Mouse (Mus musculus) embryonic facial prominence, embryonic 13.5 days (tissue): ENCODE results near the gene Gpsm1. TPM values are rescaled to one million over a fixed set of nuclear protein-coding genes. Genes with fewer than 3 reads are reported as not detected.
A peak's percentile ranks its signal among the peaks of the same experiment; 100 is the strongest.

Experiments used
- ATAC-seq: fragments of 200-750 bp; cut with Nextera tagmentation; 2 replicates; pipeline ENCODE4 v1.8.0; 2017; ENCODE audit warnings: low read depth; ENCODE audit not compliant: insufficient number of reproducible peaks, insufficient read depth, low FRiP score, low TSS enrichment
- H3K27ac ChIP-seq: fragments of 300-500 bp; sonication (generic); 2 replicates; pipeline ENCODE4 v1.5.1; 2015; ENCODE audit warnings: moderate library complexity, mild to moderate bottlenecking, inconsistent platforms
- H3K27me3 ChIP-seq: fragments of 300-500 bp; sonication (generic); 2 replicates; pipeline ENCODE4 v1.6.1; 2015; ENCODE audit warnings: mild to moderate bottlenecking, inconsistent platforms
- H3K36me3 ChIP-seq: fragments of 300-500 bp; sonication (generic); 2 replicates; pipeline ENCODE4 v1.6.1; 2015; ENCODE audit warnings: mild to moderate bottlenecking, inconsistent platforms
- H3K4me1 ChIP-seq: fragments of 300-500 bp; sonication (generic); 2 replicates; pipeline ENCODE4 v1.6.1; 2015; ENCODE audit warnings: inconsistent platforms
- H3K4me2 ChIP-seq: fragments of 300-500 bp; sonication (generic); 2 replicates; pipeline ENCODE4 v1.6.1; 2015; ENCODE audit warnings: moderate library complexity, mild to moderate bottlenecking, inconsistent platforms
- H3K4me3 ChIP-seq: fragments of 300-500 bp; sonication (generic); 2 replicates; pipeline ENCODE4 v1.5.1; 2015; ENCODE audit warnings: mild to moderate bottlenecking, inconsistent platforms
- H3K9ac ChIP-seq: fragments of 300-500 bp; sonication (generic); 2 replicates; pipeline ENCODE4 v1.6.1; 2015; ENCODE audit warnings: mild to moderate bottlenecking, inconsistent platforms
- H3K9me3 ChIP-seq: fragments of 300-500 bp; sonication (generic); 2 replicates; pipeline ENCODE4 v1.6.1; 2016; ENCODE audit warnings: inconsistent platforms
- WGBS: fragments of 180-500 bp; shearing (Covaris S2); methylation state at CpG from one replicate; pipeline ENCODE4 v1.1.7; 2015; ENCODE audit warnings: mixed read lengths; 5-methylcytosine and 5-hydroxymethylcytosine counted together
- polyA plus RNA-seq: library from polyadenylated mRNA; unstranded; fragments of >200 nt; fragmentation: Nextera tagmentation; extraction: Ambion mirVana; gene quantifications from 2 replicates; pipeline ENCODE4 v1.2.1, GENCODE M21; 2015

Gene Gpsm1
- polyA plus RNA-seq, 1 experiment from 2014 or later = 57.0 TPM

DNA sequence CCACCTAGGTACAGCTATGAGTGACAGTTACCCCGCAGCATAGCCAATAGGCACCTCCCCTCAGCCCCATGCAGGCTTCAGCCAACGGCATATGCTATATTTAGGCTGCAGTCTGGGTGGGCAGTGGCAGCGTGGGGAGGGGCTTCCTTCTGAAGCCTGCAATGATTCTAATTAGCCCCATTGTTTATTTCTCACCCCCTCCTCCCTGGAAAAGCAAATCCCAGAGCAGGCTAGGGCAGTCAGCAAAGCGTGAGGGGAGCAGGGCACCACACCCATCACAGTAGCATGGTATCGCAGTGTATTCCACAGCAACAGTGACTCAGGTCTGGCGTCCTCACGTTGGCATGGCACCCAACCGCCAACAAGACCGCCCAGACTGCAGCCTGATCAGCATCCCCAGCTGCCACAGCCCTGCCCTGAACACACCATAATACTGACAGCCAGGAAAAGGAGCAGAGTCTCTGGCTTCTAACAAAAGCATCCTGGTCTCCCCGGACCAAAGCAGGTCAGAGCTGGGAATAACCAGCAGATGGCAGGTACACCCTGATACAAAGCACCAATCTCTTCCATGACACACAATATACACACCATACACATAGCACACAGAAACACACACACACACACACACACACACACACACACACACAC lies 17.0 kb upstream of the Gpsm1 start:
- H3K36me3 ChIP-seq = no peaks in the 10 kb centered on the region
- peak; percentile 74 for ATAC-seq
- H3K4me2 ChIP-seq = peak overlapping the region; percentile 35
- peak overlapping the region; percentile 7; the same call in 1 of the 2 replicates for H3K4me3 ChIP-seq
- no peak overlapping the region for H3K27ac ChIP-seq
- peaks cover 40% of the 10 kb centered on the region for H3K4me1 ChIP-seq
- peak overlapping the region; percentile 46; the same call in 1 of the 2 replicates for H3K9ac ChIP-seq
- WGBS = 4% methylated on average over 10 of the region's 10 CpGs
- peaks cover 15% of the 10 kb centered on the region for H3K27me3 ChIP-seq
- no peaks in the 10 kb centered on the region for H3K9me3 ChIP-seq

DNA sequence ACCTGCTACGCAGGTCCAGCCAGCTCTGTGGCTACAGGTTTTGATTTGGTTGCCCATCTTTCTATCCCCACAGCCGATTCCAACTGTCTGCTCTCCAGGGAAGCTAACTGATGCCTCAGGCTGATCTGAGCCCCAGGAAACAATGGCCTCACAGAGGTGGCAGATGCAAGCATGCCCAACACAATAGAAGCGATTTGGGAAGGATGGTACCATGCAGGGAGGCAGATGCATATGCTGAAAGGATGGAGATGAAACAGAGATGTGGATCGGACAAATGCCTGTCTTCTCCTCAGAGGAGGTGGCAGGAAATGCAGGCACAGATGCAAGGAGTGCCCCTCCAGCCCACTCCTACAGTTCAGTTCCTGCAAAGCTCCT lies 16.5 kb upstream of the Gpsm1 start:
- Histone ChIP-seq H3K4me3 (peak overlapping the region; percentile 7; the same call in 1 of the 2 replicates), H3K9me3 (0 out of 2 replicates have a peak, but pooled peaks cover under 1% of the 10 kb centered on the region), H3K27ac (no peak overlapping the region), H3K27me3 (peaks cover 15% of the 10 kb centered on the region), H3K9ac (peak overlapping the region; percentile 46; the same call in 1 of the 2 replicates), H3K4me2 (peak overlapping the region; percentile 35), H3K36me3 (no peaks in the 10 kb centered on the region), H3K4me1 (peaks cover 40% of the 10 kb centered on the region)
- 6% methylated on average over 4 of the region's 4 CpGs for WGBS
- ATAC-seq = no peak

DNA sequence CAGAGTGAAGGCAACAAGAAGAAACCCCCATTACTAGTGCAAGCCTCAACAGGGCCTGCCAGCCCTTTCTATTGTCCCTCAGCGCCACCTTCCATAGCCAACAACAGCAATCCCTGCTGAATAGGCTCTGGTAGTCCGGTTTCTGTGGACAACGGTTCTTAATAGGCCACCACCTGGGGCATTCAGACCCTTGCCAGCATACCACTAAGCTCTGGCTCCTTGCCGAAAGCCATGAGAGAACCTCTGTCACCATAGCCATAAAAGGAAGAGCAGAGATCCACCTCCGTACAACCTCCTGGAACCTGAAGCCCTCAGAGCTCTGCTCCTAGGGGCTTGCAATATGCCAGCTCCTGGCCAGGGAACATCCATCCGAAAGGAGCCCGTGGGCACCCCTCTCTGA lies 16.0 kb upstream of the Gpsm1 start:
- H3K27ac ChIP-seq = no peak overlapping the region
- WGBS = 37% methylated on average over 7 of the region's 7 CpGs
- 0 out of 2 replicates have a peak overlapping the region, but pooled peaks have one; percentile 9 for H3K4me3 ChIP-seq
- peaks cover 15% of the 10 kb centered on the region for H3K27me3 ChIP-seq
- H3K4me2 ChIP-seq = 0 out of 2 replicates have a peak overlapping the region, but pooled peaks have one; percentile 3
- peaks cover 5% of the 10 kb centered on the region; the same call in 1 of the 2 replicates for H3K9me3 ChIP-seq
- ATAC-seq = no peak
- H3K36me3 ChIP-seq = no peaks in the 10 kb centered on the region
- H3K4me1 ChIP-seq = peaks cover 40% of the 10 kb centered on the region
- peak overlapping the region; percentile 46 for H3K9ac ChIP-seq

DNA sequence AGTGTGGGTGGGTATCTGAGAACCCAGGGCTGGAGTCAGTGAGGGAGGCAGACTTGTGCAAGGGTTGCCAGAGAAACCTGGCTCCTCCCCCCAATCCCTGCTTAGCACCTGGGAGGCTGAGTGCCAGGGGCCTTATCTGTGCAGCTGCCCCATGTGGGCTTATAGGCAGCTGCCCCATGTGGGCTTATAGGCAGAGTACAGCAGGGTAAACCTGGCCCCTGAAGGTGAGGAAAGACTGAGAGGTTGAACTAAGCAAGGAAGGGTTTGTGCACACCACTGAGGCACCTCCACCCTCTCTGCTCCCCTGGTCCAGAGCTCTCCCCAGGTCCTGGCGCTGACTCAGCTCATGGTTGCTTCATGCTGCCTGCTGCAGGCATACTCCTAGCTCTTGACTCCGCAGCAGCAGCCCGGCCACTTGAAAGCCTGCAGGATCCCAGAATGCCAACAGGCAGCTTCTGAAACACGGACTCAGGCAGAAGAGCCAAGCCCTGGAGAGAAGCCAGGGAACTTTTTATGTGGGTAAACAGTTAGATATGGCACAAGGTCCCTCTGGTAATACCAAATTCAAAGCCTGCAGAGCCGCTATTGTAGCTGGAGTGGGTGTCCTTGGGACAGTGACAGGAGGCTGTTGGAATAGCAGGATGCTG lies 15.0 kb upstream of the Gpsm1 start:
- H3K4me3 ChIP-seq = no peak overlapping the region
- 45% methylated on average over 5 of the region's 5 CpGs for WGBS
- H3K4me1 ChIP-seq = peaks cover 40% of the 10 kb centered on the region
- H3K9ac ChIP-seq = no peak overlapping the region
- H3K9me3 ChIP-seq = peaks cover 6% of the 10 kb centered on the region; the same call in 1 of the 2 replicates
- no peak overlapping the region for H3K4me2 ChIP-seq
- peaks cover 15% of the 10 kb centered on the region for H3K27me3 ChIP-seq
- 0 out of 2 replicates have a peak overlapping the region, but pooled peaks have one; percentile 11 for H3K27ac ChIP-seq
- ATAC-seq = no peak
- H3K36me3 ChIP-seq = no peaks in the 10 kb centered on the region

DNA sequence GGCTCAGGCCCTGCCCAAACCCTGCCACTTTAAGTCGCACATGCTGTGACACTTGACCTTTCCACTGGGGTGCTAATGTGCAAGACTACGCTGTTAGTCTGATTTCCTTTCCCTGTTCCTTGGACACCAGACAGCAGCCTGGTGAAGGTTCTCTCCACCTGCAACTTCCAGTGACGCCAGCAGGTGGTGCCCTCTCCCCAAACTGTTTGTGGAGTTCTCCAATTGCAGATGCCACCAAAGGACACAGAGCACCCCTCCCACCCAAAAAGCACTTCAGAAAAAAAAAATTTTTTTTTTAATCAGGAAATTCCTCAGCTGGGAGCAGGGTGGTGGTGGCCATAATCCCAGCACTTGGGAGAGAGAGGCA lies 14.5 kb upstream of the Gpsm1 start:
- H3K9ac ChIP-seq = no peak overlapping the region

DNA sequence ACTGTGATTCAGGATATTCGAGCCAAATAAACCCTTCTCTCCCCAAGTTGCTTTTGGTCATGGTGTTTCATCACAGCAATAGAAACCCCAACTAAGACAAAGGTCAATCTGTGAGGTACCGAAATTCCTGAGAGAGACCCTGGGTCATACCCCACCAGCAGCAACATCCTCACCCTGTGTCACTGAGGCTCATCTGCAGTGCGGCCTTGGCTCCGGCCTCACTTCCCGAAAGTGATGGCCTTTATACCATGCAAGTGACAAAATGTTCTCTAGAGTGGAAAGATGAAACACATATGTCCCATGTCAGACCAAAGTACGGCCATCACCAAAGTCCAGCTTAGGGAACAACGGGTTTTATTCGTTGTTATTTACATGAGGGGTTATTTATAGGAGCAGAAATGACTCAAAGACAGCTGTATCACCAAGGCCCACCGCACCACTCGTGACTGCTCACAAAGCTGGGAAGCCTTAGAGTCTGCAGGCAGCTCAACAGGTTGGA lies 13.3 kb upstream of the Gpsm1 start:
- 86% methylated on average over 10 of the region's 10 CpGs for WGBS
- Histone ChIP-seq H3K27ac (no peak overlapping the region), H3K9ac (no peak overlapping the region), H3K4me3 (no peak overlapping the region), H3K4me1 (peaks cover 31% of the 10 kb centered on the region), H3K4me2 (no peak overlapping the region), H3K36me3 (no peaks in the 10 kb centered on the region), H3K9me3 (peaks cover 6% of the 10 kb centered on the region; the same call in 1 of the 2 replicates), H3K27me3 (peaks cover 15% of the 10 kb centered on the region)
- no peak for ATAC-seq

More for the DNA sequence above, 14.5 kb upstream of the Gpsm1 start:
- Histone ChIP-seq H3K4me1 (peaks cover 40% of the 10 kb centered on the region), H3K4me3 (no peak overlapping the region), H3K27me3 (peaks cover 15% of the 10 kb centered on the region), H3K9me3 (peaks cover 6% of the 10 kb centered on the region; the same call in 1 of the 2 replicates), H3K27ac (no peak overlapping the region), H3K4me2 (no peak overlapping the region), H3K36me3 (no peaks in the 10 kb centered on the region)
- ATAC-seq = no peak
- 1% methylated on average over 3 of the region's 3 CpGs for WGBS

DNA sequence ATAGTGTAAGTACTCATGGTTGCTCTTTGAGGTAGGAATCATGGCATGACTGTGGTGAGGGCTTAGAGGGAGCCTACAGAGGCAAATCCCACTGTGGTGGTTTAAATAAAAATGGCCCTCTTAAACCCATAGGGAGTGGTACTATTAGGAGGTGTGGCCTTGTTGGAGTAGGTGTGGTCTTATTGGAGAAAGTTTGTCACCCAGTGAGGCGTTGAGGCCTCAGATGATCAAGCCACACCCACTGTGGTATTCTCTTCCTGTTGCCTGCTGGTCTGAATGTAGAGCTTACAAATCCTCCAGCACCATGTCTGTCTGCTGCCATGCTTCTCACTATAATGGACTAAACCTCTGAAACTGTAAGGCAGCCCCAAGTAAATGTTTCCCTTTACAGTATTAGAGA lies 10.6 kb upstream of the Gpsm1 start:
- H3K27ac ChIP-seq = no peak overlapping the region
- no peak overlapping the region for H3K4me2 ChIP-seq
- 70% methylated on average over 1 of the region's 1 CpGs for WGBS
- peaks cover 7% of the 10 kb centered on the region for H3K27me3 ChIP-seq
- peaks cover 6% of the 10 kb centered on the region; the same call in 1 of the 2 replicates for H3K9me3 ChIP-seq
- no peak overlapping the region for H3K9ac ChIP-seq
- no peak for ATAC-seq
- peaks cover 22% of the 10 kb centered on the region for H3K4me1 ChIP-seq
- no peaks in the 10 kb centered on the region for H3K36me3 ChIP-seq
- H3K4me3 ChIP-seq = no peak overlapping the region

DNA sequence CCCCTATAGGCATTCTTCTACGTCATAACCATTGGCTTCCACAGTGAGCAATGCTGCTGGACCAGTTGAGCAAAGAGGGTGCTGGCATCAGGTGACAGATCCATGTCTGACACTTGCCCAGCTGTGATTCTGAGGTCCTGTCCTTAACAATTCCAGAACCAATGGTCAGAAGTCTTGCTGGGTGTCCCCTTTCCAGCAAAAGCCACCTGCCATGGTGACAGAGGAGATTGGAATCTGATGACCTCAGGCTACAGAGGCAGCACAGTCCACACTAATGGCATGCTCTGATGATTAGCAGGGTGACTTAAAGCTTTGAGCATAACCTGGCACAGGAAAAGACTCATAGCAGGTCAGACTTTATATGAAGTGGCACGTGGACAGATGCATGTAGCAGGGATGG lies 9.8 kb upstream of the Gpsm1 start:
- H3K27ac ChIP-seq = no peak overlapping the region
- no peak overlapping the region for H3K9ac ChIP-seq
- peaks cover 22% of the 10 kb centered on the region for H3K4me1 ChIP-seq
- WGBS = 78% methylated on average over 2 of the region's 2 CpGs
- no peaks in the 10 kb centered on the region for H3K36me3 ChIP-seq
- no peaks in the 10 kb centered on the region for H3K27me3 ChIP-seq
- H3K9me3 ChIP-seq = peaks cover 6% of the 10 kb centered on the region; the same call in 1 of the 2 replicates
- no peak overlapping the region for H3K4me3 ChIP-seq
- no peak for ATAC-seq
- no peak overlapping the region for H3K4me2 ChIP-seq

DNA sequence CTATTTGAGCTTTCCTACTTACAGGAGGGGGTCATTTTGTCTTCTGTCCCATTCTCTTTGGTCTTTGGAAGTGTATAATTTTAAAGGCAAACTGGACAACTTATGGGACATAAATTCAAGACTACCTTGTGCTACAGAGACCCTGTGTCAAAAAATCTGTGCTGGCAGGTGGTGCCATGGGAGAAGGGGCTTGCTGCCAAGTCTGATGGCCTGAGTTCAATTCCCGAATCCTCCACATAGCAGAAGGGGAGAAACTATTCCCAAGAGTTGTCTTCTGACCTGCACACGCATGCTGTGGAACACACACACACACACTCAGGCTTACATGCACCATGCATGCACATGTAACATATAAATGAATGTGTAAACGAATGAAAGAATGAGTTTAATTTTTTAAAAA lies 8.6 kb upstream of the Gpsm1 start:
- 90% methylated on average over 3 of the region's 3 CpGs for WGBS
- H3K27ac ChIP-seq = no peak overlapping the region
- no peak overlapping the region for H3K4me2 ChIP-seq

DNA sequence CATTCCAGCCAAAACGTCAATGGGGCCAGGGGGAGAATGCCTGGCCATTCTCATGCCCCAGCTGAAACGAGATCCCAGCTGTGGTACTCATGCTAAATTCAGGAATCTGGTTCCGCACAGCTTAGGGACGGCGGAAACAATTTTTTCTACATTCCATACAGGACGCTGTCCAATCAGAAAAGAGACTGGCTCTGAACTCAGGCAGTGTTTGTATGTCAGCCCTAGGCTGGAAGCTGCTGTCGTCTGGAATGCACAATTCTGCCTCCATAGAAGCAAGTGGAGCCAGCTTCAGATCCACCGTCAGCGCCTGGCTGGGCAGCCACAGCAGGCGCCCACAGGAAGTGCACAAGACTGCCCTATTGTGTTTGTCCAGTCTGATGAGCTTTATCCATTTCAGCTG lies 5.6 kb upstream of the Gpsm1 start:
- ATAC-seq = peak; percentile 88
- peaks cover 38% of the 10 kb centered on the region for H3K4me1 ChIP-seq
- H3K27me3 ChIP-seq = no peaks in the 10 kb centered on the region
- no peaks in the 10 kb centered on the region for H3K36me3 ChIP-seq
- H3K9ac ChIP-seq = no peak overlapping the region
- WGBS = 2% methylated on average over 10 of the region's 10 CpGs
- H3K4me2 ChIP-seq = peak overlapping the region; percentile 44
- no peak overlapping the region; the same call in 1 of the 2 replicates for H3K4me3 ChIP-seq
- H3K9me3 ChIP-seq = no peaks in the 10 kb centered on the region
- peak overlapping the region; percentile 97 for H3K27ac ChIP-seq

More for the DNA sequence above, 8.6 kb upstream of the Gpsm1 start:
- Histone ChIP-seq H3K4me3 (no peak overlapping the region), H3K36me3 (no peaks in the 10 kb centered on the region), H3K9me3 (peaks cover 6% of the 10 kb centered on the region; the same call in 1 of the 2 replicates), H3K27me3 (no peaks in the 10 kb centered on the region), H3K9ac (no peak overlapping the region), H3K4me1 (peaks cover 26% of the 10 kb centered on the region)
- no peak for ATAC-seq

DNA sequence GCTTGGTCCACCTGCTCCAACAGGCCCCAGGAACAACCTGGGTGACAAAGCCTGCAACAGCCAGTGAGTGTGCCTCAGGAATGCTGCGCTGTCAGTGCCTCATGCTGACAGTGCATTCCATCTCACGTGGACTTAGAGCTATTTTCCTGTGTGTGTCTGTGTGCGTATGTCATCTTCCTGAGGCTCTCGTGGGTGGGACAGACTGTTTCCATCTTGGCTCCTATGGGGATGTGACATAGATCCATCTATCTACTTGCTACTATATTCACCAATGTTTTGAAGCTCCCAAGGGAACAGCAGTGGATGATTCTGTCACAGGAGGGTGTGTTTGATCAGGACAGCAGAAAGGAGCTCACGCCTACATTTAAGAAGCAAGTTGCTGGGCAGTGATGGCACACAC lies 3.4 kb upstream of the Gpsm1 start:
- no peak for ATAC-seq
- peaks cover 52% of the 10 kb centered on the region for H3K4me1 ChIP-seq
- no peaks in the 10 kb centered on the region for H3K27me3 ChIP-seq
- H3K9ac ChIP-seq = no peak overlapping the region
- no peak overlapping the region for H3K4me2 ChIP-seq
- H3K4me3 ChIP-seq = no peak overlapping the region
- H3K36me3 ChIP-seq = no peaks in the 10 kb centered on the region
- H3K27ac ChIP-seq = no peak overlapping the region
- H3K9me3 ChIP-seq = no peaks in the 10 kb centered on the region
- WGBS = 68% methylated on average over 5 of the region's 5 CpGs
